ENCODE assay signal across 8 mouse cellular contexts in genomic region chr4:117928699-117929241, GRCm38 (mm10). TPM values are rescaled to one million over a fixed set of nuclear protein-coding genes. Genes with fewer than 3 reads are reported as not detected.
DNase-seq lines count a peak whose midpoint lies in the region; ATAC-seq and TF ChIP-seq lines count a peak whose summit lies in the region.

No protein-coding gene starts in this region.

- ATAC-seq in forebrain, postnatal 0 days = no peak; the same call in 1 of the 2 replicates
- ATAC-seq in hindbrain, postnatal 0 days = peak; percentile 10; the same call in 1 of the 2 replicates
- peak; percentile 92 for ATAC-seq in liver, embryonic 14.5 days (ENCODE audit: insufficient read depth)
- ATAC-seq in neural tube, embryonic 14.5 days (ENCODE audit: low read depth) = peak; percentile 18; the same call in 1 of the 2 replicates

- H3K9ac ChIP-seq in forebrain, postnatal 0 days = no peak overlapping the region
- H3K9ac ChIP-seq in hindbrain, postnatal 0 days (replicated peaks; ENCODE audit: low read length) = peak overlapping the region; percentile 38; the same call in 1 of the 2 replicates
- peak overlapping the region; percentile 83 for H3K9ac ChIP-seq in liver, embryonic 14.5 days (replicated peaks)
- 0 out of 2 replicates have a peak overlapping the region, but pooled peaks have one; percentile 34 for H3K9ac ChIP-seq in neural tube, embryonic 14.5 days (replicated peaks; ENCODE audit: low read depth, low read length)

- H3K27ac ChIP-seq in testis, adult 2 months (ENCODE audit: control insufficient read depth, insufficient read depth, low read depth, low read length) = no peak overlapping the region
- no peak overlapping the region for H3K27ac ChIP-seq in cerebellum, adult 2 months (ENCODE audit: insufficient read depth, low read length)
- H3K27ac ChIP-seq in forebrain, postnatal 0 days (ENCODE audit: low read depth, low read length) = no peak overlapping the region
- H3K27ac ChIP-seq in hindbrain, postnatal 0 days = no peak overlapping the region
- H3K27ac ChIP-seq in liver, embryonic 14.5 days = peak overlapping the region; percentile 87
- H3K27ac ChIP-seq in neural tube, embryonic 14.5 days (ENCODE audit: low read depth, low read length) = no peak overlapping the region

- H3K4me3 ChIP-seq in testis, adult 2 months (ENCODE audit: control insufficient read depth, low read depth, low read length) = peak overlapping the region; percentile 60
- H3K4me3 ChIP-seq in cerebellum, adult 2 months (replicated peaks; ENCODE audit: insufficient read depth, low read depth, low read length) = no peak overlapping the region
- H3K4me3 ChIP-seq in forebrain, postnatal 0 days (ENCODE audit: low read depth, low read length) = no peak overlapping the region
- H3K4me3 ChIP-seq in hindbrain, postnatal 0 days (ENCODE audit: low read length) = peak overlapping the region; percentile 25
- H3K4me3 ChIP-seq in liver, embryonic 14.5 days (ENCODE audit: insufficient read depth in 1 of 2, low read depth in 2 of 2, low read length in 2 of 2) = peak overlapping the region; percentile 58 to 63
- H3K4me3 ChIP-seq in neural tube, embryonic 14.5 days (ENCODE audit: low read depth, low read length) = peak overlapping the region; percentile 10; the same call in 1 of the 2 replicates

- DNase-seq in testis, postnatal 14 days (ENCODE audit: low spot score) = no peak
- DNase-seq in cerebellum, adult 2 months = peak; percentile 48 to 61
- peak; percentile 57 for DNase-seq in forebrain, postnatal 0 days
- peak; percentile 49 for DNase-seq in hindbrain, postnatal 0 days (ENCODE audit: low spot score)
- DNase-seq in liver, embryonic 14.5 days (ENCODE audit: low read depth in 3 of 3, low spot score in 3 of 3) = peak; percentile 90 to 92 (median 91)
- no peak for DNase-seq in layer of hippocampus, adult 8-10 months (ENCODE audit: low spot score in 2 of 2)

- TF ChIP-seq EP300 in liver, embryonic 14.5 days (IDR thresholded peaks at IDR 0.05; ENCODE audit: low read depth) = peak; percentile 93

- H3K4me1 ChIP-seq in testis, adult 2 months (ENCODE audit: control insufficient read depth, insufficient read depth, low read length) = peaks cover 30% of the 10 kb centered on the region
- H3K4me1 ChIP-seq in cerebellum, adult 2 months (ENCODE audit: control insufficient read depth, insufficient read depth, low read length) = peaks cover 6% of the 10 kb centered on the region; the same call in 1 of the 2 replicates
- peaks cover 18% of the 10 kb centered on the region; the same call in 1 of the 2 replicates for H3K4me1 ChIP-seq in forebrain, postnatal 0 days (ENCODE audit: insufficient read depth)
- H3K4me1 ChIP-seq in hindbrain, postnatal 0 days (ENCODE audit: insufficient read depth, low read length) = peaks cover 21% of the 10 kb centered on the region
- H3K4me1 ChIP-seq in liver, embryonic 14.5 days (replicated peaks; ENCODE audit: control insufficient read depth in 2 of 2, insufficient read depth in 2 of 2, low read length in 1 of 2) = peaks cover 16 to 32% of the 10 kb centered on the region in 2 experiments
- peaks cover 18% of the 10 kb centered on the region for H3K4me1 ChIP-seq in neural tube, embryonic 14.5 days (ENCODE audit: control insufficient read depth, insufficient read depth, low read length)

- H3K9me3 ChIP-seq in forebrain, postnatal 0 days (ENCODE audit: low read length) = no peaks in the 10 kb centered on the region
- H3K9me3 ChIP-seq in hindbrain, postnatal 0 days (ENCODE audit: low read length) = no peaks in the 10 kb centered on the region
- peaks cover 3% of the 10 kb centered on the region for H3K9me3 ChIP-seq in liver, embryonic 14.5 days (ENCODE audit: control insufficient read depth, low read length)
- no peaks in the 10 kb centered on the region for H3K9me3 ChIP-seq in neural tube, embryonic 14.5 days (ENCODE audit: control insufficient read depth, low read length)

- no peaks in the 10 kb centered on the region for H3K36me3 ChIP-seq in testis, adult 2 months (ENCODE audit: control insufficient read depth, insufficient read depth, low read length)
- H3K36me3 ChIP-seq in forebrain, postnatal 0 days (ENCODE audit: insufficient read depth) = no peaks in the 10 kb centered on the region
- 0 out of 2 replicates have a peak, but pooled peaks cover 3% of the 10 kb centered on the region for H3K36me3 ChIP-seq in hindbrain, postnatal 0 days (ENCODE audit: insufficient read depth, low read length)
- H3K36me3 ChIP-seq in liver, embryonic 14.5 days (replicated peaks; ENCODE audit: control insufficient read depth, insufficient read depth, low read depth) = no peaks in the 10 kb centered on the region
- H3K36me3 ChIP-seq in neural tube, embryonic 14.5 days (ENCODE audit: control insufficient read depth, insufficient read depth, low read length) = peaks cover 5% of the 10 kb centered on the region; the same call in 1 of the 2 replicates

- TF ChIP-seq POLR2A in testis, adult 2 months (IDR thresholded peaks at IDR 0.05; ENCODE audit: control insufficient read depth, low read depth, low read length) = no peak
- no peak for TF ChIP-seq POLR2A in cerebellum, adult 2 months (IDR thresholded peaks at IDR 0.05; ENCODE audit: borderline replicate concordance, insufficient read depth, low read length)

- peak; percentile 27; the same call in 1 of the 2 replicates for TF ChIP-seq CTCF in testis, adult 2 months (IDR thresholded peaks at IDR 0.05; ENCODE audit: control insufficient read depth, insufficient read depth, insufficient replicate concordance, low read depth, low read length)
- TF ChIP-seq CTCF in cerebellum, adult 2 months (IDR thresholded peaks at IDR 0.05; ENCODE audit: borderline replicate concordance, insufficient read depth, low read depth, low read length) = peak; percentile 61; the same call in 1 of the 2 replicates
- peak; percentile 58 for TF ChIP-seq CTCF in forebrain, postnatal 0 days (IDR thresholded peaks at IDR 0.05; ENCODE audit: low read depth)
- TF ChIP-seq CTCF in hindbrain, postnatal 0 days (IDR thresholded peaks at IDR 0.05; ENCODE audit: low read depth) = peak; percentile 47
- TF ChIP-seq CTCF in liver, embryonic 14.5 days (IDR thresholded peaks at IDR 0.05; ENCODE audit: low read depth) = peak; percentile 85

- WGBS in cerebellum, adult 2 months = 2% methylated on average over 13 of the region's 13 CpGs
- 5% methylated on average over 13 of the region's 13 CpGs for WGBS in forebrain, postnatal 0 days
- WGBS in hindbrain, postnatal 0 days = 3% methylated on average over 13 of the region's 13 CpGs
- WGBS in liver, embryonic 14.5 days (ENCODE audit: insufficient replicate concordance) = 2% methylated on average over 13 of the region's 13 CpGs
- WGBS in neural tube, embryonic 14.5 days = 6% methylated on average over 13 of the region's 13 CpGs

- H3K27me3 ChIP-seq in testis, adult 2 months (ENCODE audit: control insufficient read depth, insufficient read depth, low read length) = no peaks in the 10 kb centered on the region
- H3K27me3 ChIP-seq in cerebellum, adult 2 months (ENCODE audit: control insufficient read depth, insufficient read depth, low read length) = no peaks in the 10 kb centered on the region; the same call in 1 of the 2 replicates
- H3K27me3 ChIP-seq in forebrain, postnatal 0 days (ENCODE audit: insufficient read depth, low read length) = peaks cover 31% of the 10 kb centered on the region
- H3K27me3 ChIP-seq in hindbrain, postnatal 0 days (ENCODE audit: insufficient read depth, low read length) = peaks cover 3% of the 10 kb centered on the region; the same call in 1 of the 2 replicates
- peaks cover 62% of the 10 kb centered on the region for H3K27me3 ChIP-seq in liver, embryonic 14.5 days (ENCODE audit: control insufficient read depth, insufficient read depth, low read length)
- H3K27me3 ChIP-seq in neural tube, embryonic 14.5 days (ENCODE audit: control insufficient read depth, insufficient read depth, low read length) = peaks cover 19% of the 10 kb centered on the region

- H3K4me2 ChIP-seq in forebrain, postnatal 0 days (ENCODE audit: low read depth) = peak overlapping the region; percentile 43
- peak overlapping the region; percentile 57 for H3K4me2 ChIP-seq in hindbrain, postnatal 0 days (ENCODE audit: low read depth, low read length)
- H3K4me2 ChIP-seq in liver, embryonic 14.5 days (ENCODE audit: low read depth) = peak overlapping the region; percentile 64
- peak overlapping the region; percentile 39; the same call in 1 of the 2 replicates for H3K4me2 ChIP-seq in neural tube, embryonic 14.5 days (ENCODE audit: low read depth, low read length)

RNA-seq across cellular contexts. Expression of gene Artn, which starts 0.8 kb away (rescaled TPM):
- polyA plus RNA-seq in testis, adult 2 months (2012; rRNA removed) = 9.0 and 10.2 TPM in 2 replicates
- polyA plus RNA-seq in cerebellum, adult 2 months (2012; rRNA removed) = 0.38 and 0.40 TPM in 2 replicates
- 0.62 and 1.0 TPM in 2 replicates for total RNA-seq in forebrain, postnatal 0 days (2014; rRNA removed)
- 0.42 and 0.54 TPM in 2 replicates for polyA plus RNA-seq in forebrain, postnatal 0 days (2015; fragmentation: Nextera tagmentation; extraction: Ambion mirVana)
- total RNA-seq in hindbrain, postnatal 0 days (2014; rRNA removed) = 0.65 and 1.0 TPM in 2 replicates
- polyA plus RNA-seq in hindbrain, postnatal 0 days (2015; fragmentation: Nextera tagmentation; extraction: Ambion mirVana) = 0.48 and 0.59 TPM in 2 replicates
- polyA plus RNA-seq in liver, embryonic 14.5 days (2012; rRNA removed) = 0.92 and 1.3 TPM in 2 replicates
- polyA plus RNA-seq in liver, embryonic 14.5 days (2014; fragmentation: Nextera tagmentation; extraction: Ambion mirVana) = 1.8 and 3.0 TPM in 2 replicates
- polyA plus RNA-seq in neural tube, embryonic 14.5 days (2014; fragmentation: Nextera tagmentation; extraction: Ambion mirVana) = 0.84 and 1.3 TPM in 2 replicates
- total RNA-seq in layer of hippocampus, adult 8-10 months (2022) = 1 to 10 TPM; 1.5 to 2.2 (median 1.9) TPM

RNA-seq across cellular contexts. Expression of gene Ipo13, which starts 14.0 kb away (rescaled TPM):
- 207 and 222 TPM in 2 replicates for polyA plus RNA-seq in testis, adult 2 months (2012; rRNA removed)
- 183 and 192 TPM in 2 replicates for polyA plus RNA-seq in cerebellum, adult 2 months (2012; rRNA removed)
- total RNA-seq in forebrain, postnatal 0 days (2014; rRNA removed) = 37.9 and 42.9 TPM in 2 replicates
- 58.1 and 61.8 TPM in 2 replicates for polyA plus RNA-seq in forebrain, postnatal 0 days (2015; fragmentation: Nextera tagmentation; extraction: Ambion mirVana)
- 51.1 and 52.5 TPM in 2 replicates for total RNA-seq in hindbrain, postnatal 0 days (2014; rRNA removed)
- polyA plus RNA-seq in hindbrain, postnatal 0 days (2015; fragmentation: Nextera tagmentation; extraction: Ambion mirVana) = 48.7 and 50.0 TPM in 2 replicates
- polyA plus RNA-seq in liver, embryonic 14.5 days (2012; rRNA removed) = 15.4 and 16.8 TPM in 2 replicates
- polyA plus RNA-seq in liver, embryonic 14.5 days (2014; fragmentation: Nextera tagmentation; extraction: Ambion mirVana) = 14.9 and 18.2 TPM in 2 replicates
- polyA plus RNA-seq in neural tube, embryonic 14.5 days (2014; fragmentation: Nextera tagmentation; extraction: Ambion mirVana) = 61.7 and 65.7 TPM in 2 replicates
- 100 to 1,000 TPM; 127 to 140 (median 130) TPM for total RNA-seq in layer of hippocampus, adult 8-10 months (2022)

RNA-seq across cellular contexts. Expression of gene Dph2, which starts 36.9 kb away (rescaled TPM):
- polyA plus RNA-seq in testis, adult 2 months (2012; rRNA removed) = 6.6 and 8.2 TPM in 2 replicates
- polyA plus RNA-seq in cerebellum, adult 2 months (2012; rRNA removed) = 16.6 and 18.0 TPM in 2 replicates
- total RNA-seq in forebrain, postnatal 0 days (2014; rRNA removed) = 21.6 and 22.3 TPM in 2 replicates
- 16.7 and 17.4 TPM in 2 replicates for polyA plus RNA-seq in forebrain, postnatal 0 days (2015; fragmentation: Nextera tagmentation; extraction: Ambion mirVana)
- total RNA-seq in hindbrain, postnatal 0 days (2014; rRNA removed) = 21.2 and 24.8 TPM in 2 replicates
- polyA plus RNA-seq in hindbrain, postnatal 0 days (2015; fragmentation: Nextera tagmentation; extraction: Ambion mirVana) = 13.5 and 14.1 TPM in 2 replicates
- 6.8 and 6.9 TPM in 2 replicates for polyA plus RNA-seq in liver, embryonic 14.5 days (2012; rRNA removed)
- 5.1 and 6.3 TPM in 2 replicates for polyA plus RNA-seq in liver, embryonic 14.5 days (2014; fragmentation: Nextera tagmentation; extraction: Ambion mirVana)
- 21.5 and 22.9 TPM in 2 replicates for polyA plus RNA-seq in neural tube, embryonic 14.5 days (2014; fragmentation: Nextera tagmentation; extraction: Ambion mirVana)
- 10 to 100 TPM in 3 of 4 experiments, 1 to 10 TPM in 1; 9.0 to 11.5 (median 11.0) TPM for total RNA-seq in layer of hippocampus, adult 8-10 months (2022)

RNA-seq across cellular contexts. Expression of gene Atp6v0b, which starts 41.6 kb away (rescaled TPM):
- 214 and 232 TPM in 2 replicates for polyA plus RNA-seq in testis, adult 2 months (2012; rRNA removed)
- polyA plus RNA-seq in cerebellum, adult 2 months (2012; rRNA removed) = 669 and 676 TPM in 2 replicates
- total RNA-seq in forebrain, postnatal 0 days (2014; rRNA removed) = 557 and 600 TPM in 2 replicates
- polyA plus RNA-seq in forebrain, postnatal 0 days (2015; fragmentation: Nextera tagmentation; extraction: Ambion mirVana) = 599 and 626 TPM in 2 replicates
- total RNA-seq in hindbrain, postnatal 0 days (2014; rRNA removed) = 579 and 615 TPM in 2 replicates
- 637 and 643 TPM in 2 replicates for polyA plus RNA-seq in hindbrain, postnatal 0 days (2015; fragmentation: Nextera tagmentation; extraction: Ambion mirVana)
- polyA plus RNA-seq in liver, embryonic 14.5 days (2012; rRNA removed) = 118 and 122 TPM in 2 replicates
- 152 and 165 TPM in 2 replicates for polyA plus RNA-seq in liver, embryonic 14.5 days (2014; fragmentation: Nextera tagmentation; extraction: Ambion mirVana)
- polyA plus RNA-seq in neural tube, embryonic 14.5 days (2014; fragmentation: Nextera tagmentation; extraction: Ambion mirVana) = 578 and 652 TPM in 2 replicates
- 100 to 1,000 TPM; 406 to 438 (median 423) TPM for total RNA-seq in layer of hippocampus, adult 8-10 months (2022)

RNA-seq across cellular contexts. Expression of gene B4galt2, which starts 45.5 kb away (rescaled TPM):
- 28.5 and 33.1 TPM in 2 replicates for polyA plus RNA-seq in testis, adult 2 months (2012; rRNA removed)
- 41.0 and 42.0 TPM in 2 replicates for polyA plus RNA-seq in cerebellum, adult 2 months (2012; rRNA removed)
- 179 and 192 TPM in 2 replicates for total RNA-seq in forebrain, postnatal 0 days (2014; rRNA removed)
- polyA plus RNA-seq in forebrain, postnatal 0 days (2015; fragmentation: Nextera tagmentation; extraction: Ambion mirVana) = 89.0 and 90.6 TPM in 2 replicates
- total RNA-seq in hindbrain, postnatal 0 days (2014; rRNA removed) = 286 and 304 TPM in 2 replicates
- polyA plus RNA-seq in hindbrain, postnatal 0 days (2015; fragmentation: Nextera tagmentation; extraction: Ambion mirVana) = 71.5 and 77.0 TPM in 2 replicates
- polyA plus RNA-seq in liver, embryonic 14.5 days (2012; rRNA removed) = 2.1 and 2.4 TPM in 2 replicates
- polyA plus RNA-seq in liver, embryonic 14.5 days (2014; fragmentation: Nextera tagmentation; extraction: Ambion mirVana) = 1.5 and 1.7 TPM in 2 replicates
- polyA plus RNA-seq in neural tube, embryonic 14.5 days (2014; fragmentation: Nextera tagmentation; extraction: Ambion mirVana) = 68.7 and 73.6 TPM in 2 replicates
- 10 to 100 TPM; 59.6 to 64.5 (median 63.4) TPM for total RNA-seq in layer of hippocampus, adult 8-10 months (2022)

Comparison
In these comparisons a context has a peak if more than half of its experiments do, and no peak if none do; other contexts are left out.
1. H3K4me3 ChIP-seq: peak in testis, adult 2 months (single experiment), hindbrain, postnatal 0 days (single experiment), liver, embryonic 14.5 days (2 of 2) and neural tube, embryonic 14.5 days (single experiment); none in cerebellum, adult 2 months (single experiment) and forebrain, postnatal 0 days (single experiment).
2. CTCF ChIP-seq: peak in every context shown above with its lines; median percentile 85 in liver, embryonic 14.5 days; 61 in cerebellum, adult 2 months; 58 in forebrain, postnatal 0 days; 47 in hindbrain, postnatal 0 days; 27 in testis, adult 2 months.
3. DNase-seq: peak in cerebellum, adult 2 months (2 of 2), forebrain, postnatal 0 days (single experiment), hindbrain, postnatal 0 days (single experiment) and liver, embryonic 14.5 days (3 of 3); none in testis, postnatal 14 days (single experiment) and layer of hippocampus, adult 8-10 months (0 of 2).
4. Peak in every context shown above with its lines, with median percentiles within 50 percentile points of each other: H3K4me2 ChIP-seq.